Mouse (Mus musculus) small intestine, adult 2 months (tissue): ENCODE results near the gene Art3.

Experiments
- CTCF ChIP-seq: fragments of 200-500 bp; IDR thresholded peaks from 2 replicates; pipeline ENCODE4 v1.5.1; 2012; ENCODE audit warnings: low read depth, mild to moderate bottlenecking, control low read depth, inconsistent platforms, low read length, moderate library complexity, mixed read lengths; ENCODE audit not compliant: insufficient replicate concordance, insufficient read length; ENCODE audit errors: extremely low read depth
- POLR2A ChIP-seq: fragments of 200-500 bp; IDR thresholded peaks from 2 replicates; pipeline ENCODE4 v1.6.1; 2012; ENCODE audit warnings: low read depth, mild to moderate bottlenecking, control low read depth, inconsistent platforms, low read length, moderate library complexity

GRCm38 (mm10) chr5:92409361-92410155, 77.9 kb downstream of the Art3 start:
- TF ChIP-seq POLR2A (no peak), CTCF (no peak)
